14 mouse cellular contexts compared by ENCODE assay signal in genomic region chr12:5407175-5407574, GRCm38 (mm10). TPM values are rescaled to one million over a fixed set of nuclear protein-coding genes. Genes with fewer than 3 reads are reported as not detected.
"Had no signal": no experiment of that assay in that cellular context is flagged by ENCODE, and none has a peak within 500 bp of the region (broad histone marks: within the 10 kb centered on the region; RNA-seq: fewer than 3 reads in every experiment).

No protein-coding gene starts in this region.

- H3K4me3 ChIP-seq: liver, embryonic 13.5 days had no signal

- DNase-seq: kidney, adult 2 months; kidney, postnatal 25 days; liver, embryonic 13.5 days; lung, adult 2 months; lung, postnatal 14 days; lung, postnatal 4 days; midbrain, embryonic 14.5 days; right cerebral cortex, adult 18-20 months; right cerebral cortex, postnatal 25 days; thymus, adult 18-20 months; thymus, postnatal 36 days had no signal

- H3K27ac ChIP-seq: kidney, postnatal 0 days; liver, embryonic 13.5 days had no signal

RNA-seq across cellular contexts. Expression of gene Klhl29, which starts 31.7 kb away (rescaled TPM):
- total RNA-seq: megakaryocyte progenitor cell, adult 5-6 weeks; megakaryocyte-erythroid progenitor cell, adult 5-6 weeks had no signal
